Mouse (Mus musculus) inflammation-experienced regulatory T-cells, adult 6 months (primary cell): ENCODE data around the gene Atp11a. TPM values are rescaled to one million over a fixed set of nuclear protein-coding genes. Genes with fewer than 3 reads are reported as not detected.

ENCODE experiments used
- ATAC-seq: one replicate; pipeline ENCODE4 v1.8.0; 2017
- polyA plus RNA-seq, 3 experiments: library from polyadenylated mRNA; unstranded; fragments of 100-300 nt; shearing (Covaris generic); gene quantifications; one replicate each; pipeline ENCODE4 v1.2.1; 2017

Atp11a gene
- polyA plus RNA-seq, 3 experiments from 2014 or later, result 4.4 to 8.4 (median 5.9) TPM

DNA sequence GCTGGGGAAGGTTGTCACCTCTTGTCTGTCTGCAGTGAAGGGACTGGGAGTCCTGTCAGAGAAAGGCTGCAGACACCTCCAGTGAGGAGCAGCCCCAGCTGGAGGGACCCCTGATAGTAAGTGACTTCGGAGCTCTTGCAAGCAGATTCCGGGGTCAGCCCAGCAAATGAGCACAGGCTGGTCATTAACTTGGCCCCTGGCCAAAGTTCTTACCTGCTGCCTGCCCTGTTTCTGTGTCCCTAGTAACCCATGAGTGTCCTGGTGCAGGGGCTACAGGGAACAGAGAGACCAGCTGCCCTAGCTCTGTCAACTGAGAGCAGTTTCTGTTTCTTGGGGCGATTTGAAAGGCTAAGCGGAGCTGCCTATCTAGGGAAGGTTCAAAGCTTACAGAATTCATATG, 17.1 kb downstream of the Atp11a start:
- ATAC-seq, result no peak

DNA sequence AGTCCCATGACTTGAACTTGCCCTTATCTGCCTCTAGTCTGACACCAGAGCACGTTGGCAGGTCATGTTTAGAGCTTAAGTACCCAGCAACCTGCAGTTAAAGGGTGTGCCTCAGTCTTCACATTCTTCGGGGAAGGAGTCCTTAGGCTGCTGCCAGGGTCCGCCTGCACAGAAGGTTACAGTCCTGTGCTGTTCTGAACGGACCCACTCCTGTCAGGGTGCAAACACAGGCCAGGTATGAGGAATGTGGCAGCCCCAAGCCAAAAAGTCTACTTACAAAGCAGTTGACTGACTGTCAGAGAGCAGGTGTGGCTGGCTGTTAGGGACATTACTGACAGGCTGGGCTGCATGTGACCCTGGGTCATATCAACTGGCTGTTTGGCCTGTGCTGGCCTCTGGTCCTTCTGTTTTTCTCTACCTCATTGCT, 18.1 kb downstream of the Atp11a start:
- ATAC-seq, result no peak

DNA sequence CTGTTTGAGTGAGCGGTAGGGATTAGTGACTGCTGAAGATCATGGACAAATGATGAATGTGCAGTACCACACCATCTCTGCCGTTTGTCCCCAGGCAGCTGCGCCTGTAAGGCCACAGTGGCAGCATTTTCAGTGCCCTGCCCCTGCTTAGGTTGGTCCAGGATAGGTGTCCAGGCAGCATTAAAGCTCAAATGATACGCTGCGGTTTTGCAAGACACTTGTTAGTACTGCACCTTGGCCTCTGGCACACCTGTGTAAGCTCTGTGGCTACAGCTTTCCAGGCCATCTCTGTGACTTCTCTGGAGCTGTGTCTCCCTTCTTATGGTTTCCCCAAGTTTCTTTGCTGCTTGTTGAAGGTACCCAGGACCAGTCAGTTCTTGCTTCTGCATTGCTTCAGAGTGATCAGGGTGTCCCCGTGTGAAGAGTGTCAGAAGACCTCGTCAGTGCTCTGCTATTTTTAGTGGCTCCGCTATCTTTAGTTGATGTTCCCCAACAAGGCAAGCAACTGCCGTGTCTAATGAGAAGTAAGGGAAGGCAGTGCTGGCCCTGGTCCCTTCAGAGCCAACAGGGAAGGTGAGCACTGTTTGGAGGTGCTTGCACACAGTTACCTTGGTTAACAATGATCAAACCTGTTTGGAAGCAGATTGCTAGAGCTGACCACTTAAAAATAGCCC, 18.6 kb downstream of the Atp11a start:
- no peak for ATAC-seq

DNA sequence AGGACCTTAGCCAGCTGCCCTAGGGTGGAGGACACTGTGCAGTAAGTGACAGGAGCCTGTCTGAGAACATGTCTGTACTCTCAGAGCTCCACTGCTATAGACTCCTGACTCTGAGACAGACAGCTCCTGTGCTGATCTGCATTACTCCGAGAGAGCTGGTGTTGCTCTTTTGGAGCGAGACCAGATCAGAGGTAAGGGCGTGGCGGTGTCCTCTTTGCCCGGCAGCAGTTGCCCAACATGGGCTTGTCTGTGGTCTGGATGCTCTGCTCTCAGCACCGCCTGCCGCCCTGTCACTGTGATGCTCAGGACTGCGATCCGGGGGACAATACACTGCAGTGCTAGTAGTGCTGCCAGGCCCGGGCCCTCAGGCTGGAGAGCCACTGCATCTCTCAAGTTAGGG, 19.4 kb downstream of the Atp11a start:
- no peak for ATAC-seq

DNA sequence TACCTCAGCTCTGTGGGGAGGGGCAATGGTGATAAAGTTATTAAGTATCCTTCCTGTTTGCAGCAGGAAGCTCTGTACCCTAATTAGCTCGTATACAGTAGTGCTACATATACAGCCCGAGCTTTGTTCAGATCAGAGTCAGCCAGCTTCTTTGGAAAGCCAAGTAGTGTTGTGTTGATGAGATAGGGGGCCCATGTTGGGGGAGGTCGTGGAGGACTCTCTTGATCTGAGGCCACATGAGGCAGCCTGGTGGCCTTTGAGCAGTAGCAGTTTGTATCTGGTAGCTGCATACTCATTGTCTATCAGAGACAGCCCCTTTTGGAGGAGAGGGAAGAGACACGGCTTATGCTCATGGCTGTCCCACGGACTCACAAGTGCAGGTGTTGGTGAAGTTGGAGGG, 20.4 kb downstream of the Atp11a start:
- ATAC-seq, result no peak

DNA sequence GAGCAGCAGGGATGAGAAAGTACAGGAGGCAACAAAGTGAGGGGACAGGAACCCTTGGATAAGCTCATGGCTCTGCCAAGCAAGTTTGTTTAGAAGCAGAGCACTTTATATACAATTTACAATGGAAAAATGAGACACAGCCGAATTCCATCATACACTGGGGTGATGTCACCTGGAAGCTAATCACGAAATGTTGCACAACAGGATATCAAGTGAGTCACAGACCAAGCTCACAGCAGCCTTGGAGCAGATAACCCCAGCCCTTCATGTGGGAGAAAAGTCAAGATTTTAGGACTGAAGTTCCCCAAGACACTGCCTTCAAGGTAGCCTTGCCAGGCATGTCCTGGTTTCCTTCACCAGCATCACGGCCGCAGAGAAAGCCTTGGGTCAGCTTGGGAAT, 22.7 kb downstream of the Atp11a start:
- ATAC-seq, result no peak

DNA sequence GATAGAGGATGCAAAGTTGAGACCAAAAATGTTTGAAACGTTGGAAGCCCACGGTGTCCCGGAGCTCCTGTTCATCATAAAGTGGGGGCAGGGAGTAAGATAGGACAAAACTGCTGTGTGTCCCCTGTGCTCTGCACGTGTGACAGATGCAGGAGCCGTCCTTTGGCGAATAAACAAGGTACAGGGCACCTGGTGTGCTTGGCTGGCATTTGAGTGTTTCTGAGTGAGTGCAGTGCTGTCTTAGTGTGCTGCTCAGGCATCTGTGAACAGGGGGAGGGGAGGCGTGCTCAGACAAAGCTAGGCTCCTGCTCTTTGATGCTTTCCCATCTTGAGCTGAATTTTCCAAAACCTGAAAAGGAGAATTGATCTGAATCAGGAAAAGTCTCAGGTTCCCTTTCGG, 28.7 kb downstream of the Atp11a start:
- no peak for ATAC-seq

DNA sequence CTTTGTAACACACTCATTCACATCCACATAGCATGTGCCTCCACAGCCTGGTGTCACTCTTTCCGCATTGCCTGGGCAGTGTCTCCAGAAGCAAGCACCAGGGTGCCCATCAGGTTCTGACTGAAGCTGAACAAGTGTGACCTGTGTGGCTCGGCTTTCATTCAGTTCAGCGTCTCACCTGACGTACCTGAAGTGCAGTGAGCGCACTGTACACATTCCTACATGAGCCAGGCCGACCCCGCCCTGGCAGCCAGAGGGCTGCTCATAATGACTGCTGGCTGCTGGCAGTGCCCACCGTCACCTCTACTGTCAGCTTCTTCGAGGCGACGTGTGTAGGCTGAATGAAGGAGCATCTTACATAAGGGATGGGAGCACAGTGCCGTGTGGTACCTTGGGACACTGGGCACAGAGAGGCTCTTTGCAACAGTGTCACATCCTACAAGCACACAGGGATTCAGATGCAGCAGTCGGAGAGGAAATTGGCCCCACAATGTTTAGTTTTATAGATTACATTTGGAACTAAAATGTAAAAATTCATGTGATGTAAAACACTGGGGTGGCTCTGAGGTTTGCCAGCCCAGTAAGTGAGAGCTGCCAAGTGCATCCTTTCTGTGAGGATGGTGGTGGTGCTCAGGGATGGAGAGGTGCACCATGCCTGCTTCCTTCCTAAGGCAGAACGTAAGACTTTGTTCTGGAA, 29.6 kb downstream of the Atp11a start:
- no peak for ATAC-seq

DNA sequence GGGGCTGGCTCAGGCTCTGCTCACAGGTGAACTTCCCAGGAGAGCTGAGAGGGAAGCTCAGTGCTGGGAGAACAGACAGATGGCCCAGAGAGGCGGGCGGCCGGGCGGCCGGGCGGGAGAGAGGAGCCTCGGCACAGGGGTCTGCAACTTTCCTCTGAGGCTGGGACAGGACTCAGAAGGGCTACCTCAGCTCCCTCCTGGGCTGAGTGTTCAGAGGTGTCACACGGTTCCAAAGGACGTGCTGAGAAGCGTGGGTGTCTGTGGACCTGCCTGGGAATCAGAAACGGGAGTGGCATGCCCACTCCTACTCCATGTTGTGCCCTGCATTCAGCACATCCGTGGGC, 30.1 kb downstream of the Atp11a start:
- no peak for ATAC-seq

DNA sequence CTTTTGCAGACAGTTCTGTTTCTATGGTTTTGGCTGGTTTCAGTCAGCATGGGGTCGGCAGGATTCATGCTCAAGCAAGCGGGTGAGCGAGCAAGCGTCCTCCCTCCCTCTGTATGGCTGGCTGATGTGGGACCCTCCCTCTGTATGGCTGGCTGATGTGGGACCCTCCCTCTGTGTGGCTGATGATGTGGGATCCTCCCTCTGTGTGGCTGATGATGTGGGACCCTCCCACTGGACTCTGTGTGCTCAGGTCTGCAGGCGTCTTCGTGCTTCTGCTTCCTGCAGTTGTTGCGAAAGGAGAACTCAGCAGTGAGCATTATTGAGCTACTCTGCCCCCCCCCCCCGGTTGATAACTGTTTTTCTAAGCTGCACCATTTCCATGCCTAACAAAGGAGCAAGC, 30.6 kb downstream of the Atp11a start:
- no peak for ATAC-seq

DNA sequence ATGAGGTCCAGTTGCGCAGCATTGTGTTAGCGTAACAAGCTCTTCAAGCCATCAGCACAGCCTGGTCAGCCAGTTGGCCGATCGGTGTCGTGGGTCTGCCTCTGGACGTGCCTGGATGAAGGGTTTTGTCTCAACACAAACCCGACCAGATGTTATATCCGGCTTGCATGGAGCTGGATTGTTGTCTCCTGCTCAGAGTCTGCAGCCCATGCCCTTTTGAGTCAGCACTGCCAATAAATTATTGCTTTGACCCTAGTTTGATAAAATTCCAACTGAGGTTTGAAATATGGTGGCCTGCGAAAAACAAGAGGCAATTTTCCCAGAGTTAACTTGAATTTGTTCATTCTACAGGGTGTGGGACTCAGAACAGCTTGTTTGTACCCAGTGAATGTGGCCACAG, 31.9 kb downstream of the Atp11a start:
- no peak for ATAC-seq

DNA sequence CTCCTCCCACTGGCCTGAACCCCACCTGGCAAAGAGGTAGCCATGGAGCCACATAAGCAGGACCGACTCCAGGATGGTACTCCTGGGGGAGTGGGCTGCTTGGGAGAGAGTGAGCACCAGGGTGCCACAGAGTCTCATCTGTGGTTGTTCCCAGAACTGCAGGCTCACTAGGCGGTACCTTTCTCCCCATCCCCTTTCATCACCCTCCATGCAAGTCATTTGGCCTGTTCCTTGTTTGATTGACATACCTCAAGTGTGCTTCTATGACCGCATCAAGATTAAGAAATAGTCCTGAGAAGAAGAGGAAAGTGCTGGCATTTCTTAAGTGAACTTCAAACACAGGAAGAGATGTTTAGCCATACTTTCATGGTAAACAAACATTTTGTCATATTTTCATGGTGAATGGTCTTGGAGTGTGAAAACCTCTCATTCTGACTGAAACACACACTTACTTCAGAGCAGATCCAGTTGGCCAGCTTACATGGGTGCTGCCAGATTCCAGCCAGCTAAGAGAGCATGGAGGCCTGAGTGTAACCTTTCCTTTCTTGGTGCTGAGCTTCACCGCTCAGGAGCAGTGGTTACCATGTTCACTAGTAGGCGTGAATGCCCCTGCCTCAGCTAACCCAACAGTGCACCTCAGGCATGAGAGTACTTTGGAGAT, 38.3 kb downstream of the Atp11a start:
- ATAC-seq, result no peak

DNA sequence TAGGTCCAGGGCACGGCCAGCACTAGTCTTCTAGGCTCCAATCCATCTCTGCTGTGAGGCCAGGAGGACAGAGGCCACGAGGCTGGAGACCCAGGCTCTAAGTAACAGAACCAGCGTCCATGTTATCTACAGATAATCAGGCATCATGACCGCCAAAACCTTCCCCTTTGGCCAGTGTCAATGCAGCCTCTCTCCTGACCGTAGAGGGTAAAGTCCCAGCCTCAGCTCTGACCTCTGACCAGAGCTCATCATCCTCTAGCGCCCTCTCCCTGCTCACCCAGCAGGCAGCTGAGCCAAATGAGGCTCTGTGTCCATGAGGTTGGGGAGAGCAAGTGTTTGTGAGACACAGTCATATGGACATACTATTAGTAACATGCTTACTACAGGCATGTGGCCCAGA, 42.3 kb downstream of the Atp11a start:
- ATAC-seq, result no peak

DNA sequence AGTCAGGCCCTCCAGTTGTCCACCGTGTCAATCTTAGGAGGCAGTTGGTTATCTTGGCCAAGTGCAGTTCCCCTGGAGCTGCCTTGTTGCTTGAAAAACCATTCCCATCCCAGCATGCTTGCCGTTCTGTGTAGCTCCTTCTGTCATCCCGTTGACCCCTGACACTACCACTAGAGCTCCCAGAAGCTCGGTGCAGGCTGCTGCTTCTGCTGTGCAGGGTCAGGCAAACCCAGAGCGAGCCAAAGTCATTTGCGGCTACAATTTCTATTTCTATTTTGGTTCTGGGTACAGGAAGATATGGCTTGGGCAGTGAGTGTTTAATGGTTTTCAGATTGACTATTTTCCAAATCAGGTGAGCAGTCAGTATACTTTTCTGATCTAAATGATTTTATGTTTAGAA, 43.0 kb downstream of the Atp11a start:
- no peak for ATAC-seq

DNA sequence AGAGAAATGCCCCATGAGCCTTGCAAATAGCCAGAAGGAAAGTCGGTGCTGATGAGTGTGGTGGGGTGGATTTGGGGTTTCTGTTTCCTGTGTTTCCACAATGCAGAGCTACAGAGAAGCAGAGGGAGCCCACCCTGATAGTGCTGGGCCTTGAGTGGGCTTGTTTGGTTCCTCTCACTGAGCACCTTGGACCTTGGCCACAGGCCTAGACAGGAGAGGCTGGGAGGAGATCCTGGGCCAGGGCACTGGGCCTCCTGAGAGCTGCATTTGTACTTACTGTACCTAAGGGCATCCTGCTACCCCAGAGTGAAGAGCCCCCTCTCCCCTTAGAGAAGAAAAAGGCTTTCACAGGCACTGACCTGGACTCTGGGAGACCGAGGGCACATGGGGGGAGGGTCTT, 43.4 kb downstream of the Atp11a start:
- no peak for ATAC-seq

DNA sequence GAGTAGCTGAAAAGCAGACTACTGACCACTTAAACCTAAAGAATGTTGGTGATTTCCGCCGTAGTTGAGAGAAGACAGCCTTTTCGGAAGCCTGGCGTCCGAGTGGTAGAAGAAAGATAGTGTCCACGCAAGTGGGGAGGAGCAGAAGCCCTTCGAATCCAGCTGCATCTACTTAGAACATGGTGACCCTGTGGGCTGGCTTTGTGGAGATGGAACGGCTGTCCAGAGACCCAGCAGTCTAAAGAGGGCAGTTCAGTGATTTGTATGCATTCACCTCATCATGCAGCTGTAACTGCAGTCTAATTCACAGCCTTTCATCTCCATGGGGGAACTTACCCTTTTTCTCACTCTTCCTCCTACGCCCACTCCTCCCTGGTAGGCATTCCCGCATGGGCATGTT, 44.8 kb downstream of the Atp11a start:
- ATAC-seq, result no peak

DNA sequence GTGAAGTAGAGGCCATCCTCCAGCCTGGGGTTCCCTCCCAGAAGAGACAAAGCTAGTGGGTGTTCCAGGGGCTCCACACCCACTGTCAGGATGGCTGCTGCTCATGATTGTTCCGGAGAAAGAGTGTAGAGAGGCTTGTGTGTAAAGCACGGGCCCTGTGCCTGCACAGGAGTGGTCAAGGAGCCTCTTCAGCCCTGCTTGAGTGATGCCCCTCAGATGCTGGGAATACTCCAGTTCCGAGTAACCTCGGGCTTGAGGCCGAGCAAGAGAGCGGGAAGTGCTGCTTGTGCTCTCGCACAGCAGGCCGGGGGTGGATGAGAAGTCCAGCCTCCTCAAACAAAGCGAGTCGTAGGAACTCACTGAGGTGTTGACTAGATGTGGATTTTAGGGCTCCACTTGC, 46.3 kb downstream of the Atp11a start:
- no peak for ATAC-seq

DNA sequence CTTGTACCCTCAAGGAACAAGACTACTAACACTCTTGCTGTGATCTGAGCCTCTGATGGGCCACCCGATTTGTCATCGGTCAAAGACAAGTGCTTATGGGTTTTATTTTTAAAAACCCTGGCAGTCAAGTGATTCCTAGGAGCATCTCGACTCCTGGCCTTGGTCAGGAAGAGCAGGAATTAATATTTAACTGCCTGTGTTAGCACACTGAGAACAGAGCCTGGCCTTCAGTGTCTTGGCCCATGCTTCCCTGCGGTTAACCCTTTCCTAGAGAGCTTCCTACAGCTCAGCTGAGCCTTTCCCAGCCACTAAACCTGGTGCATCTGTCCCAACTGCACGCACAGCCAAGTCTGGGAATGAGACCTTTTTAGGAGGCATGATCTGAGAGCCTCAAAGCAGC, 48.1 kb downstream of the Atp11a start:
- ATAC-seq, result no peak

DNA sequence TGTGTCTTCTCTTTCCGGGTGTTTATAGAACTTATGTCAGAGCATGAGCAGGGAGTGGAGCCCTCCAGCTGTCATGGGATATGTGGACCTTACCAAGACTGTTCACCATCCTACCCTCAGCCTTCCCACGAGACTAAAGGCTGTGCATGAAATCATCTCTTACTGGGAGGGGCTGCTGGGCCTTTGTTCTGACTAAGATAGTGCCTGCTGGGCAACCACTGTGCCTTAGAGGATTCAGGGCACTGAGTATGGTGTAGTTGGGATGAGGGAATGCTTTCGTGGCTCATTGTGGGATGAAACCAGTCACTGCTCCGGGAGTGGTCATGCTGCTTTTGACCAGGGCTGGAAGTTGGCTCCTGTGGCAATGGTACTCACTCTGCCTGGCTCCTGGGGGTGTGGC, 48.8 kb downstream of the Atp11a start:
- ATAC-seq, result no peak

DNA sequence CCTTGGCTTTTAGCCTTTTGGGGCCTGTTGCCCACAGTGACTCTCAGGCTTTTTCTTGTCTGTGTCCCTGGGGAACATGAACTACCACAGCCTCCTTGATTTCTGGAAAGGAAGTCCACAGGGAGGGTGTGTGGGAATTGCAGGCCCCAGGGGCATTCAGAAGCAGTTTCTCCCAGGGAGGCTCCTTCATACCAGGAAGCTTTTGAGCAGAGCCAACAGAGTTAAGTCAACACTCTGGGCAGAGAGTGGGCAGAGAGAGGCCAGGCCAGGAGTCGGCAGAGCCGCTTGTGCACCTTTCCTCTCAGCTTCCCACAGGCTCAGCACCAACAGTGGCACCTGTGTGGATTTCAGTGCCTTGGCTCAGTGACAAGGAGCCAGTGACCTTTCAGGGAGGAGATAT, 51.2 kb downstream of the Atp11a start:
- ATAC-seq, result no peak

DNA sequence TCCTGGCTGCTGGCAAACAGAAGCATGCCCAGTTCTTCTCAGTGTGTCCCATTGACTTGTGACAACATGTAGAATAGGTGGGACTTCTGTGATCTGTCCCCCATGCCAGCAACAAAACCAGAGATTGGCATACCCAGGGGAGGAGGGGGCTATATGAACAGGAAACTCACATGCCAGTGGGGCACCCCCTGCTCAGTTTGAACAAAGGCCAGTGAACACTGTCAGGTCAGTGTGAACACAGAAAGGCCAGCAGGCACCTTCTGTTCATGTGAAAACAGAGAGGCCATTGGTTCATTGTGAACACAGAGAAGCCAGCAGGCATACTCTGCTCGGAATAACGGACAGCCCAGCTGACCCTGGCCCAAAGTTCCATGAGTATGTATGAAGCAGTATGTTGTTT, 52.7 kb downstream of the Atp11a start:
- no peak for ATAC-seq

DNA sequence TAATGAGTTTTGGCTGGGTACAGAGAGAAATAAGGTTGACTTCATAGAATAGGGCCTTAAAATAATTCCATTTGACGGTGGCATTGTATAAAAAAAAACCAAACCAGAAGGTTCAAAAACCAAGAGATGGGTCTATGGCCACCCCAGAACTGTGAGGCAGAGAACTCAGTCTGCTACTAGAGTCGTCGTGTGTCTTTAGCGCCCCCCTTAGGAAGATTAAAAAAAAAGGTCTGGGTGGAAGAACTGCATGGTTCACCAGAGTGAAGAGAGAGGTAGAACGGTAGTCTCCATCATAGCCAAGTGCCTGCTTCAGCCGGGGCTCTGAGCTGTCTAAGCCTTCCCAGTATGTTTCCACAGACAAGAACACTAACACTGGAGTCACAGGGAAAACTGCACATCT, 54.4 kb downstream of the Atp11a start:
- no peak for ATAC-seq

DNA sequence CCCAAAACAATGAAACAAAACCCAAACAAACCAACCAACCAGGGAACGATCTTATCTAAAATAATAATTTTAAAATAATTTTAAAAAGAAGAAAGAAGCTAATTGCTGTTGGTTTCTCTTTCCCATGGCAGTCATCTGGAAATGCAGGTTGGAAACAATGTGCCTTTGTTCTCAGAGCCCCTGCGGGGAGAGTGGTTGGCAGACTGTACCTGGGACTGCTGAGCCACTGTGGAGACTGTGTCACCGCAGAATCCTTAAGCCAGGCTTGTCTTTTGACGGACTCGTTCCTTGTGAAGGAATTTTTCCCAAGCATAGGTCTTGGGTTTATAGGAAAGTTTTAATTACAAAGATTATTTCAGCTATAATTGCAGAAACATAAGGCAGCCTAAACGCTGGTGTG, 59.6 kb downstream of the Atp11a start:
- no peak for ATAC-seq

DNA sequence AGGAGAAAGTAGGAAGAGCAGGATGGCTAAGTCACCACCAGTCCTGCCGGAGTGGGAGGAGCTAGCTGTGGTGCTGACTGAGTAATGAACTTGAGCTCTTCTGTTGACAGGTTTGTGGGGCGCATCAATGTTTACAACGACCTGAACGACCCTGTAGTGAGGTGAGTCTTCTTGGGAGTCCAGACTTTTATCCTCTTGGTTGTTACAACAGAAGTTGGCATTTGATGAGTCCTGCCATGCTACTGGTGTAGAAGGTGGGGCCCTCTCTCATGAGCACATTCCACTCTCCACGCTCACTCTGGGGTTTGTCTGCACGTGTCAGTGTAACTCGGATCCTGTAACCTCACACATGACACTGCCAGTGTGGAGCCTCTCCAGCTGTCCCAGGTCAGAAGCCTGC, 66.1 kb downstream of the Atp11a start:
- no peak for ATAC-seq
